Mouse (Mus musculus) stomach, postnatal 0 days (tissue): ENCODE measurements at regions not wholly inside any gene's neighbourhood (a gene's known extent, or its start where the extent isn't known, plus 50 kb on each side); places are given as distances from the start of the nearest gene placed in this dataset.

Experiments used
- ATAC-seq: fragments of 200-750 bp; cut with Nextera tagmentation; 2 replicates; pipeline ENCODE4 v1.8.0; 2017; ENCODE audit not compliant: low FRiP score, low TSS enrichment
- DNase-seq: peaks from one replicate; pipeline ENCODE4 v3.0.0-alpha.2; 2016; ENCODE audit warnings: low spot score
- H3K27ac ChIP-seq: fragments of 300-500 bp; sonication (generic); replicated peaks from 2 replicates; pipeline ENCODE4 v1.5.1; 2014; ENCODE audit warnings: mild to moderate bottlenecking, control low read depth
- H3K27me3 ChIP-seq: fragments of 300-500 bp; sonication (generic); 2 replicates; pipeline ENCODE4 v1.6.1; 2014; ENCODE audit warnings: low read length; ENCODE audit not compliant: control insufficient read depth, insufficient read depth
- H3K36me3 ChIP-seq: fragments of 300-500 bp; sonication (generic); 2 replicates; pipeline ENCODE4 v1.6.1; 2014; ENCODE audit warnings: low read length, mixed read lengths; ENCODE audit not compliant: control insufficient read depth, insufficient read depth
- H3K4me1 ChIP-seq: fragments of 300-500 bp; sonication (generic); replicated peaks from 2 replicates; pipeline ENCODE4 v1.6.1; 2014; ENCODE audit warnings: antibody characterized with exemption; ENCODE audit not compliant: control insufficient read depth, insufficient read depth
- H3K4me2 ChIP-seq: fragments of 300-500 bp; sonication (generic); replicated peaks from 2 replicates; pipeline ENCODE4 v1.6.1; 2014; ENCODE audit warnings: low read depth, mild to moderate bottlenecking, control low read depth, moderate library complexity
- H3K4me3 ChIP-seq: fragments of 300-500 bp; sonication (generic); 2 replicates; pipeline ENCODE4 v1.5.1; 2014; ENCODE audit warnings: low read depth, low read length, control low read depth
- H3K9ac ChIP-seq: fragments of 300-500 bp; sonication (generic); 2 replicates; pipeline ENCODE4 v1.6.1; 2014; ENCODE audit warnings: mild to moderate bottlenecking, low read length, control low read depth, mixed read lengths
- H3K9me3 ChIP-seq: fragments of 300-500 bp; sonication (generic); 2 replicates; pipeline ENCODE4 v1.6.1; 2016; ENCODE audit warnings: low read length; ENCODE audit not compliant: control insufficient read depth
- CTCF ChIP-seq: IDR thresholded peaks from 2 replicates; pipeline ENCODE4 v1.5.1; 2016; ENCODE audit warnings: antibody characterized with exemption, low read depth, mild to moderate bottlenecking, moderate library complexity
- EP300 ChIP-seq: optimal IDR thresholded peaks from 2 replicates; pipeline ENCODE3; 2016; ENCODE audit warnings: antibody characterized with exemption
- WGBS: fragments of 180-500 bp; shearing (Covaris S2); extraction: QIAGEN DNeasy Blood & Tissue Kit; methylation state at CpG from one replicate; pipeline ENCODE4 v1.1.7; 2014; 5-methylcytosine and 5-hydroxymethylcytosine counted together

DNA sequence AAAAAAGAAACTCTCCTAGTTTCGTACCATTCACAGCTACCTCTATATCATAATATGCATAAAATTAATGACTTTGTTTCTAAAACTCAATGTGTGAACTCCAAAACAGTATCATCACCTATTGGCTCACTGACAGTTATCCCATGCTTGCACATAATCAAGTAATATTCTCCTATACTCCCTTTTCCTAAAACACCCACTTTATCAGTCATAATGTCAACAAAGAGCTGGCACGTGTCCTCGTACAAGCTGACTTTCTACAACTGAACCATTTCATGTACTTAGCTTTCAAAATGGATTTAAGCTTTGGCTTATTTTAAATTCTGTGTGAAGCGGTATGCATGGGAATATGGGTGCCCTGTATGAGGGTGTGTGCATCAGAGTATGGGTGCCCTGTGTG, 58.0 kb upstream of the Golim4 start:
- H3K27ac ChIP-seq, result no peak overlapping the region
- WGBS, result 56% methylated on average over 4 of the region's 4 CpGs
- no peak for TF ChIP-seq EP300
- TF ChIP-seq CTCF, result no peak
- DNase-seq, result no peak
- H3K4me1 ChIP-seq, result no peaks in the 10 kb centered on the region
- H3K4me2 ChIP-seq, result no peak overlapping the region
- no peaks in the 10 kb centered on the region for H3K36me3 ChIP-seq
- H3K27me3 ChIP-seq, result no peaks in the 10 kb centered on the region
- H3K9ac ChIP-seq, result no peak overlapping the region
- no peak for ATAC-seq
- H3K9me3 ChIP-seq, result no peaks in the 10 kb centered on the region
- no peak overlapping the region for H3K4me3 ChIP-seq

DNA sequence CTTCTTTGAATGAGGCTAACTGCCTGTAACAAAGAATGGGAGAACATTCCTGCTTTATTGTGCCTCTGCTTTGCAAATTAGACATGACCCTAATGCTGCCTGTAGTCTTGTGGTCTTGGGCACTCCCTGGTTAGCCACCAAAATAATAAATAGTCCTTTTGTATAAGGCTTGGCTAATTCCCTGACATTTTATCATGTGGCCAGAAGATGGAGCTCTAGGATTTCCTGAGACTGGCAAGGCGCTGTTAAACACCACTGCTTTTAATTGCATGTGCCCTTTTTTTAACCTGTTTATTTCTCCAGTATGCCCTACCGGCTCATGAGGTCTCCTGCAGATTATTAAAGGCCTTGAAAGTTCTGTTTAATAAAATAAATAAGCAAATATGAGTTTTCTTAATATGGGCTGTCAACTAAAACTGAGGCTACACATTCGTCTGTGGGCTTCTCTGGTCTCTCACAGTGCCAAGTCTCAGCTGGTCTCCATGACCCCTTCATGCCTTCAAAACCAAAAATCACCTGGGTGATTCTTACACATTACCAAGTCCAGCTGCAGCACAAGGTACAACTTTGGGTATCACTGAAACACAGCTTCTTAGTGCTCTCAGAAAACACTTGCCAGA, 51.9 kb upstream of the Golim4 start:
- 30% methylated on average over 3 of the region's 3 CpGs for WGBS
- H3K4me1 ChIP-seq, result no peaks in the 10 kb centered on the region
- H3K4me3 ChIP-seq, result no peak overlapping the region
- DNase-seq, result peak; percentile 14
- TF ChIP-seq CTCF, result peak; percentile 81
- no peak for TF ChIP-seq EP300
- H3K4me2 ChIP-seq, result no peak overlapping the region
- H3K36me3 ChIP-seq, result no peaks in the 10 kb centered on the region
- no peak for ATAC-seq
- H3K27ac ChIP-seq, result no peak overlapping the region
- no peaks in the 10 kb centered on the region for H3K27me3 ChIP-seq
- H3K9me3 ChIP-seq, result no peaks in the 10 kb centered on the region
- H3K9ac ChIP-seq, result no peak overlapping the region
